Mouse (Mus musculus): ENCODE measurements around the gene A830018L16Rik. TPM values are rescaled to one million over a fixed set of nuclear protein-coding genes. Genes with fewer than 3 reads are reported as not detected.

Gene A830018L16Rik
- polyA plus RNA-seq (2012; rRNA removed) = 1.3 and 2.1 TPM in 2 replicates

GRCm38 (mm10) chr1:11413894-11414556 lies at the start of gene A830018L16Rik:
TSS of gene A830018L16Rik (plus strand) at chr1:11414105.
- Histone ChIP-seq H3K27me3 (ENCODE audit: control insufficient read depth, insufficient read depth, low read length) (no peaks in the 10 kb centered on the region), H3K36me3 (ENCODE audit: control insufficient read depth, insufficient read depth, low read length) (no peaks in the 10 kb centered on the region), H3K4me1 (replicated peaks; ENCODE audit: control insufficient read depth, insufficient read depth, low read length) (no peaks in the 10 kb centered on the region), H3K4me3 (ENCODE audit: control insufficient read depth, insufficient read depth, low read length) (no peak within 1 kb of the TSS), H3K27ac (ENCODE audit: control insufficient read depth, insufficient read depth, low read length) (no peak within 1 kb of the TSS)
- no peak for DNase-seq
- TF ChIP-seq CTCF (IDR thresholded peaks at IDR 0.05; ENCODE audit: borderline replicate concordance, control insufficient read depth, extremely low read depth, insufficient read depth, low read length, poor library complexity) (no peak), POLR2A (IDR thresholded peaks at IDR 0.05; ENCODE audit: control insufficient read depth, extremely low read depth, insufficient read depth, low read length, poor library complexity) (no peak)
- WGBS = 3% methylated on average over 50 of the region's 50 CpGs

- Histone ChIP-seq H3K27ac (ENCODE audit: control insufficient read depth, insufficient read depth, low read length) (no peak overlapping the region), H3K4me1 (replicated peaks; ENCODE audit: control insufficient read depth, insufficient read depth, low read length) (no peaks in the 10 kb centered on the region), H3K4me3 (ENCODE audit: control insufficient read depth, insufficient read depth, low read length) (no peak overlapping the region), H3K36me3 (ENCODE audit: control insufficient read depth, insufficient read depth, low read length) (no peaks in the 10 kb centered on the region), H3K27me3 (ENCODE audit: control insufficient read depth, insufficient read depth, low read length) (no peaks in the 10 kb centered on the region)
- no peak for DNase-seq
- TF ChIP-seq POLR2A (IDR thresholded peaks at IDR 0.05; ENCODE audit: control insufficient read depth, extremely low read depth, insufficient read depth, low read length, poor library complexity) (no peak), CTCF (IDR thresholded peaks at IDR 0.05; ENCODE audit: borderline replicate concordance, control insufficient read depth, extremely low read depth, insufficient read depth, low read length, poor library complexity) (no peak)
- WGBS = 65% methylated on average over 3 of the region's 3 CpGs
Observed at GRCm38 (mm10) chr1:11385846-11386245, 28.1 kb upstream of the A830018L16Rik start.

- no peak overlapping the region for H3K27ac ChIP-seq (ENCODE audit: control insufficient read depth, insufficient read depth, low read length)
- TF ChIP-seq POLR2A (IDR thresholded peaks at IDR 0.05; ENCODE audit: control insufficient read depth, extremely low read depth, insufficient read depth, low read length, poor library complexity) (no peak), CTCF (IDR thresholded peaks at IDR 0.05; ENCODE audit: borderline replicate concordance, control insufficient read depth, extremely low read depth, insufficient read depth, low read length, poor library complexity) (no peak)
- no peaks in the 10 kb centered on the region for H3K27me3 ChIP-seq (ENCODE audit: control insufficient read depth, insufficient read depth, low read length)
- H3K4me1 ChIP-seq (replicated peaks; ENCODE audit: control insufficient read depth, insufficient read depth, low read length) = no peaks in the 10 kb centered on the region
- H3K4me3 ChIP-seq (ENCODE audit: control insufficient read depth, insufficient read depth, low read length) = no peak overlapping the region
- 66% methylated on average over 4 of the region's 4 CpGs for WGBS
- DNase-seq = no peak
- no peaks in the 10 kb centered on the region for H3K36me3 ChIP-seq (ENCODE audit: control insufficient read depth, insufficient read depth, low read length)
Observed at GRCm38 (mm10) chr1:11395408-11395807, 18.5 kb upstream of the A830018L16Rik start.

GRCm38 (mm10) chr1:11395996-11396736 lies 17.7 kb upstream of the A830018L16Rik start:
- Histone ChIP-seq H3K4me3 (ENCODE audit: control insufficient read depth, insufficient read depth, low read length) (no peak overlapping the region), H3K36me3 (ENCODE audit: control insufficient read depth, insufficient read depth, low read length) (no peaks in the 10 kb centered on the region), H3K27me3 (ENCODE audit: control insufficient read depth, insufficient read depth, low read length) (no peaks in the 10 kb centered on the region), H3K4me1 (replicated peaks; ENCODE audit: control insufficient read depth, insufficient read depth, low read length) (no peaks in the 10 kb centered on the region), H3K27ac (ENCODE audit: control insufficient read depth, insufficient read depth, low read length) (no peak overlapping the region)
- 95% methylated on average over 2 of the region's 2 CpGs for WGBS
- no peak for DNase-seq
- TF ChIP-seq POLR2A (IDR thresholded peaks at IDR 0.05; ENCODE audit: control insufficient read depth, extremely low read depth, insufficient read depth, low read length, poor library complexity) = no peak
- TF ChIP-seq CTCF (IDR thresholded peaks at IDR 0.05; ENCODE audit: borderline replicate concordance, control insufficient read depth, extremely low read depth, insufficient read depth, low read length, poor library complexity) = no peak

GRCm38 (mm10) chr1:11401159-11401558 lies 12.7 kb upstream of the A830018L16Rik start:
- Histone ChIP-seq H3K4me3 (ENCODE audit: control insufficient read depth, insufficient read depth, low read length) (no peak overlapping the region), H3K4me1 (replicated peaks; ENCODE audit: control insufficient read depth, insufficient read depth, low read length) (no peaks in the 10 kb centered on the region), H3K27me3 (ENCODE audit: control insufficient read depth, insufficient read depth, low read length) (no peaks in the 10 kb centered on the region), H3K36me3 (ENCODE audit: control insufficient read depth, insufficient read depth, low read length) (no peaks in the 10 kb centered on the region), H3K27ac (ENCODE audit: control insufficient read depth, insufficient read depth, low read length) (no peak overlapping the region)
- TF ChIP-seq CTCF (IDR thresholded peaks at IDR 0.05; ENCODE audit: borderline replicate concordance, control insufficient read depth, extremely low read depth, insufficient read depth, low read length, poor library complexity) (no peak), POLR2A (IDR thresholded peaks at IDR 0.05; ENCODE audit: control insufficient read depth, extremely low read depth, insufficient read depth, low read length, poor library complexity) (no peak)
- whole genome bisulfite sequencing = 65% methylated on average over 2 of the region's 2 CpGs
- DNase-seq = no peak

- DNase-seq = no peak
- Histone ChIP-seq H3K36me3 (ENCODE audit: control insufficient read depth, insufficient read depth, low read length) (no peaks in the 10 kb centered on the region), H3K4me1 (replicated peaks; ENCODE audit: control insufficient read depth, insufficient read depth, low read length) (no peaks in the 10 kb centered on the region), H3K4me3 (ENCODE audit: control insufficient read depth, insufficient read depth, low read length) (no peak overlapping the region), H3K27ac (ENCODE audit: control insufficient read depth, insufficient read depth, low read length) (no peak overlapping the region), H3K27me3 (ENCODE audit: control insufficient read depth, insufficient read depth, low read length) (no peaks in the 10 kb centered on the region)
- TF ChIP-seq CTCF (IDR thresholded peaks at IDR 0.05; ENCODE audit: borderline replicate concordance, control insufficient read depth, extremely low read depth, insufficient read depth, low read length, poor library complexity) (no peak), POLR2A (IDR thresholded peaks at IDR 0.05; ENCODE audit: control insufficient read depth, extremely low read depth, insufficient read depth, low read length, poor library complexity) (no peak)
Observed at GRCm38 (mm10) chr1:11405527-11405926, 8.4 kb upstream of the A830018L16Rik start.

All from thymus, adult 2 months (tissue).